Mouse (Mus musculus) sigmoid colon, adult 10 weeks (tissue): ENCODE data around the gene Ak9. TPM values are rescaled to one million over a fixed set of nuclear protein-coding genes. Genes with fewer than 3 reads are reported as not detected.

Experiments used
- polyA plus RNA-seq: library from polyadenylated mRNA; stranded (reverse); fragments of 350-450 nt; fragmentation: Illumina TruSeq; extraction: RNeasy Lipid Tissue Mini Kit (QIAGEN cat#74804); gene quantifications from one replicate; pipeline ENCODE4 v1.2.3, GENCODE M21; 2014; ENCODE audit warnings: low read depth, low replicate concordance

The Ak9 gene
- not detected for polyA plus RNA-seq

DNA sequence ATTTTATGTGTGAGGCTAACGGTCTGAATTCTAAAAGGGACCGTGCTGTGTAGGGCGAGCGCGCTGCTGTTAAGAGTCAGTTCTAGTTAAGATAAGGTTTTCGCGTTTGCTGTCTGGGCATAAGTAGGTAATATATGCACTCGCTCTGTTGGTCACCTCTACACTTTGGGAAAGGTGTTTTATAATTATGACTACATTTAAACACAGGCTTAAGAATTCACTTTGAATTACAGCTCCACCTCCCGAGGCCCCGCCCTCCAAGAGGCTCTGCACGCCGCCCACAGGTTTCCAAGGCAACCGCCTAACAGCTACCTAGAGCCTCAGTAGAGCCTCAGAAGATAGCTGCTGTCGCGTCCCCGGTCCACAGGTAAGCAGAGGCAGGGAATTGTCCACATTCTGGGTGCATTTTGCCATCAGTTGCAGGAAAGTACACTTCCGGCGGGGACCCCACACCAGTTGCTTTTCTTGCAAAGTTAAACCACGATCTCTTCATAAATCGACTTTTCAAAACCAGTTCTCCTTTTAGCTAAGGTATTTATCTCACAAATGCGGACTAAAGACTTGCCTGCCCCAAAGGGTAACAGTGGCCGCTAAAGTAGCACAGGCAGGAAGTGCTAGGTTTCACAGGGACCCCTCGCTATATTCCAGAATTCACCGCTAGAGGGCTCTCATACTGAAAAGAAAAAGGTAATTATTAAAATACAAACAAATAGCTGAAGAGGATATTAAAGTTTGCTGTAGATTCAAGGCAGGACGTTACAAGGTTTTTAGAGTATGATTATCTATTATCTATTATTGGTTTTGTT is at the start of gene Ak9:
Gene Ak9 (plus strand): TSS at position 342 of the 806 bp plus-strand sequence.

DNA sequence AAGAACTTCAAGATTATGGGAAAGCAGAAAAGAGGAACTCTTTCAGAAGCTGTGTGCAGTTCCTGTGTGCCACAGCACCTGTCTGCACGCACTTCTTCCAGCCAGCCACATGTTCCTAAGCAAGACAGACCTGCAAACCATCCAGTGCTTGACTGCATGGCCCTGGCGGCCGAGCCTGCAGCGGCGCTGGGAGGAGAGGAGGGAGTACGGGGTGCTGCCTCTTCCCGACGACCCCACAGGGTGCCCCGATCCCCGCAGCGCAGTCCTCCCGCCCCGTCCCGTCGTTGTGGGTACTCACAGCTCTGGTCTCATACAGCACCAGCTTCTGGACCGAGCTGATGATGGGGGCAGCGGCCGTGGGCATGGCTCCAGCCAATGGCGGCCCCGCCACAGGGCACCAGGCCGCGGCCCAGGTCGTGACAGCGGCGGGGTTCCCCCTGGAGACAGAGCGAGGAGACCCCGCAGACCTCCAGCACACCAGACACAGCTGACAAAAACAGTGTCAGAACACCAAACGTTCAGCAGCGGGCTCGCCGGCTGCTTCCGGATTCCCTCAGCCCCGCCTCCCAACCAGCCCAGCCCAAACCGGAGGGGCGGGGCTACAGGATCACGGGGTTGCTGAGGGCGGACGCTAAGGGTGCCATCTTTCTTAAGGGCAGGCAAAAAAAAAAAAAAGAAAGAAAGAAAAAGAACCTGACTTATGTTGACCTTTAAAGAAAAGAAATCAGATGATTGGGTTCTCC is 920 bp upstream of the Ak9 start, which contains the start of gene Fig4:
Gene Fig4 (minus strand): TSS at position 572 of the 743 bp plus-strand sequence.

DNA sequence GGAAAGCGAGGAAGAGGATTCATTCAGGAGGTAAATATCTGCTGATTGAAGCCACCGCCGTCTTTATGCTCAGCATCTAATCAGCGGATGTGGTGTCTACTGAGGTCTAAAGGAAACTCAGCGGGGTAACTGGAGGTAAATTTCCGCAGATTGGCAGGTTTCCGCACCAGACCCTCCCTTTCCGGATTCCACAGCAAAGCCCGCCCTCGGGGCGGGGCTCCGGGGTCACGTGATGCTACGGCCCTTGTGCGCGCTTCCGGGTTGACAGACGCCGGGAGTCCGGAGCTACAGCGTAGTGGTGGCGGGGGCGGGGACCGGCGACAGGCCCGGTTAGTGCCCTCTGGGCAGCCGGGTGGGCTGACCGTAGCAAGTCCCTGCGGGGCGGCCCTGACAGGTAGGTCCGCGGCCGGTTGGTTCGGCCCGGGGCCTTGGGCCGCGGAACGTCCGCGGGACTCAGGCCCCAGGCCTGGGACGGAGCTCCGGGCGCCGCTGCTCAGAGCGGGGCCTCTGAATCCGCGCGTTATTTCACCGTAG is 146.4 kb downstream of the Ak9 start, which contains the start of gene Zbtb24:
Gene Zbtb24 (plus strand): TSS at position 247 of the 534 bp plus-strand sequence.

DNA sequence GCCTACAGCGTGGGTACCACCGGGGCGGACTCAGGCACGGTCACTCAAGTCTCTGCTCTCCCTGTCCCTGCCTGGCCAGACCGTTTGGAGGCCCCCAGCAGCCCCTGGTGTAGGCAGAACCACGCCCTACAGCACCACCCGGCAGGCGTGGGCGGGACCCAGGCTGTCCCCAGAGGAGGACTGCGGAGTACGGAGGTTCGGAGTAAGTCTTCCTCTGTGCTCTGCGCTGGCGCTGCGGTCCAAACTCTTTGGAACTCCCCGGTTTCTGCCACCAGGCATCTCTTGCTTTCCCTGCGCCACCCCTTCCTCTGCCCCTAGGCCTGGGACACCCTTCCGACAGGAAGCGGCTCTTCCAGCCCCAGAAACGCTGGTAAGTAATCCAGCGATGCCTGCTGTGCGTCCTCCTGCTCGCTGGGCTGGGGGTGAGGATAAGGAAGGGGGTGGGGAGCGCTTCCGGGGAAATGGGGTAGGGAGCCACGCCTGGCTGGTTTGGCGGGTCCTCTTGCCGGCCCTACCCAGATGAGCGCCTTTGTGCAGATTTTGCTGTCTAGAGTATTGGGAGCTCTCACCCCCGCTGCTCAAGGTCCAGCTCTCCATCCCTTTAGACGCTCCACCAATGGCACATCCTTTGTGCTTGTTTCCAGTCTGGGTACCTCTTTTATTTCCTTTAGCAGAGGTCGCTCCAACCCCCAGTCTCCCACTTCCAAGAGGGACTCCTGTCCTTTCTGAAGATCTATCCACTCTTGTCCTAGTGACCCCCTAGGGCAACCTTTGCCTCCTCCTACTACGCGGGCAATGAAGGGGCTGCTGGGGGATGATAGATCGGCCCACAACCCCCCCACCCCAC is 172.6 kb downstream of the Ak9 start, which contains the start of gene Mical1:
Gene Mical1 (plus strand): TSS at position 144 of the 847 bp plus-strand sequence.

Other genes starting within 250 kb of the Ak9 start
- gene Gpr6, start 231.7 kb upstream of the Ak9 start, polyA plus RNA-seq, result not detected
- gene Fig4, start 720 bp upstream of the Ak9 start, polyA plus RNA-seq, result 17.2 TPM
- 11.5 TPM for gene Zbtb24, start 146.4 kb downstream of the Ak9 start, polyA plus RNA-seq
- gene Mical1, start 172.3 kb downstream of the Ak9 start, polyA plus RNA-seq, result 3.7 TPM
- 5.0 TPM for gene Smpd2, start 186.4 kb downstream of the Ak9 start, polyA plus RNA-seq
- 7.3 TPM for gene Ppil6, start 186.5 kb downstream of the Ak9 start, polyA plus RNA-seq
- gene Cd164, start 215.4 kb downstream of the Ak9 start, polyA plus RNA-seq, result 932 TPM